Mouse (Mus musculus): ENCODE results near the gene Phykpl. TPM values are rescaled to one million over a fixed set of nuclear protein-coding genes. Genes with fewer than 3 reads are reported as not detected.
"Not testable (repeated sequence)": the region's sequence is repeated elsewhere in the genome, so short reads cannot be mapped to it uniquely, and the experiment has no call there.

Phykpl gene
- polyA plus RNA-seq, 1 experiment: 8.1 TPM

DNA sequence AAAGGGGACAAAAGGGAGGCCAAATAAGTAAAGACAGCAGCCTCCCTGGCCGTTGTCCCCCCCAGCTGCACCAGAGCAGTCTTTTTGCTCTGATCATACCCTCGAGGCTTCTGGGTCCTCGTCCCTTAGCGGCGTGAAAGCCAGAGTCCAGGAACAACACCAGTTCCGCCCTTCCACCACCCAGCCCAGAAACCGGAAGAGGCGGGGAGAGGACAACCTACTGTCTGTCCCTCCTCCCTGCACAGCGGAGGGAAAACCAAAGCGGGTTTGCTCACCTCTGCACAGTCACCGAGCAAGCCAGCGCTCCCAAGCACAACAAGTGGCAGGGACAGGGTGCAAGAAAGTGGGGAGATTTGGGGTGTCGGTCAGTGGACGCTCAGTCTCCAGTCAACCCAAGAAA lies 31.0 kb downstream of the Phykpl start:
- H3K27ac ChIP-seq (ENCODE audit: insufficient read depth, low read length): peak overlapping the region; percentile 75
- no peaks in the 10 kb centered on the region for H3K36me3 ChIP-seq (ENCODE audit: control insufficient read depth, insufficient read depth, low read length, poor library complexity, severe bottlenecking)
- TF ChIP-seq POLR2A (IDR thresholded peaks at IDR 0.05; ENCODE audit: insufficient read depth, low read length) (peak; percentile 84), EP300 (IDR thresholded peaks at IDR 0.05; ENCODE audit: insufficient read depth, low read depth, low read length) (0 out of 2 replicates have a peak, but pooled peaks have one; percentile 34), CTCF (IDR thresholded peaks at IDR 0.05; ENCODE audit: low read depth, low read length) (no peak)
- H3K27me3 ChIP-seq (ENCODE audit: control insufficient read depth, insufficient read depth, low read length, poor library complexity, severe bottlenecking): no peaks in the 10 kb centered on the region
- peak overlapping the region; percentile 48 for H3K9ac ChIP-seq (ENCODE audit: low read depth, poor library complexity, severe bottlenecking)
- H3K4me3 ChIP-seq (ENCODE audit: low read depth, low read length): peak overlapping the region; percentile 50
- no peaks in the 10 kb centered on the region for H3K9me3 ChIP-seq (replicated peaks; ENCODE audit: control insufficient read depth, insufficient read depth, low read length, poor library complexity, severe bottlenecking)
- H3K4me1 ChIP-seq (ENCODE audit: control insufficient read depth, insufficient read depth, low read length): no peaks in the 10 kb centered on the region

DNA sequence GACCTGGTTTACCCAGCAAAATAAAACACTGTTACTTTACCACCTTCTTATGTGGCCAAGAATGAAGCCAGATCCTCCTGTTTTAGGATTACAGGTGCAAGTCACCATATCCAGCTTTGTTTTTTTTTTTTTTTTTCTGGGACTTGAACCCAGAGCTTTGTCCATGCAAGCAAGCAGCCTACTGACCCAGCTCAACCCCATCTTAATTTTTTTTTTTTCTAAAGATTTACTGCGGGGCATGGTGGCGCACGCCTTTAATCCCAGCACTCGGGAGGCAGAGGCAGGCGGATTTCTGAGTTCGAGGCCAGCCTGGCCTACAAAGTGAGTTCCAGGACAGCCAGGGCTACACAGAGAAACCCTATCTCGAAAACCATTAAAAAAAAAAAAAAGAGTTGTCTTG lies 31.6 kb downstream of the Phykpl start:
- not testable (repeated sequence) for H3K4me1 ChIP-seq (ENCODE audit: control insufficient read depth, insufficient read depth, low read length); H3K27me3 ChIP-seq (ENCODE audit: control insufficient read depth, insufficient read depth, low read length, poor library complexity, severe bottlenecking); H3K9me3 ChIP-seq (replicated peaks; ENCODE audit: control insufficient read depth, insufficient read depth, low read length, poor library complexity, severe bottlenecking); H3K4me3 ChIP-seq (ENCODE audit: low read depth, low read length); H3K36me3 ChIP-seq (ENCODE audit: control insufficient read depth, insufficient read depth, low read length, poor library complexity, severe bottlenecking)
- Histone ChIP-seq H3K27ac (ENCODE audit: insufficient read depth, low read length) (peak overlapping the region; percentile 39), H3K9ac (ENCODE audit: low read depth, poor library complexity, severe bottlenecking) (peak overlapping the region; percentile 48)

DNA sequence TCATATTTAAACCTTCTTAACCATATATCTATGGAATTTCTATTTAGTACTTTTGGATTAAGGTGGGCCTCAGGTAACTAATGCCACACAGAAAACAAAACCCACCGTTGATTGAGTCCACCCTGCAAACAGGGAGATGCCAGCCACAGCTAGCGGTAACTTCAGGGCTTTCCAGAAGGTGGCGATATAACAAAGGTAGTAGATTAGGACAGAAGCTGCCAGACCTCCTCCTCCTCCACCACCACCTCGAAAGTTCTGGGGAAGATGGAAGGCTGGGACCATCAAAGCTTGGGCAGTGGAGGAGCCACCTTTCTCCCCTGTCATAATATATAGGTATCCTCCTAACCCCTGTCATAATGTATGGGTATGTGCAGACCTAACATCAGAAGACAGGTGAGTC lies 33.1 kb downstream of the Phykpl start:
- no peak overlapping the region for H3K4me3 ChIP-seq (ENCODE audit: low read depth, low read length)
- no peak overlapping the region for H3K27ac ChIP-seq (ENCODE audit: insufficient read depth, low read length)
- peaks cover 14% of the 10 kb centered on the region for H3K36me3 ChIP-seq (ENCODE audit: control insufficient read depth, insufficient read depth, low read length, poor library complexity, severe bottlenecking)
- TF ChIP-seq CTCF (IDR thresholded peaks at IDR 0.05; ENCODE audit: low read depth, low read length) (peak; percentile 74), POLR2A (IDR thresholded peaks at IDR 0.05; ENCODE audit: insufficient read depth, low read length) (no peak)
- no peaks in the 10 kb centered on the region for H3K4me1 ChIP-seq (ENCODE audit: control insufficient read depth, insufficient read depth, low read length)
- no peaks in the 10 kb centered on the region for H3K9me3 ChIP-seq (replicated peaks; ENCODE audit: control insufficient read depth, insufficient read depth, low read length, poor library complexity, severe bottlenecking)
- no peak overlapping the region for H3K9ac ChIP-seq (ENCODE audit: low read depth, poor library complexity, severe bottlenecking)
- no peaks in the 10 kb centered on the region for H3K27me3 ChIP-seq (ENCODE audit: control insufficient read depth, insufficient read depth, low read length, poor library complexity, severe bottlenecking)

DNA sequence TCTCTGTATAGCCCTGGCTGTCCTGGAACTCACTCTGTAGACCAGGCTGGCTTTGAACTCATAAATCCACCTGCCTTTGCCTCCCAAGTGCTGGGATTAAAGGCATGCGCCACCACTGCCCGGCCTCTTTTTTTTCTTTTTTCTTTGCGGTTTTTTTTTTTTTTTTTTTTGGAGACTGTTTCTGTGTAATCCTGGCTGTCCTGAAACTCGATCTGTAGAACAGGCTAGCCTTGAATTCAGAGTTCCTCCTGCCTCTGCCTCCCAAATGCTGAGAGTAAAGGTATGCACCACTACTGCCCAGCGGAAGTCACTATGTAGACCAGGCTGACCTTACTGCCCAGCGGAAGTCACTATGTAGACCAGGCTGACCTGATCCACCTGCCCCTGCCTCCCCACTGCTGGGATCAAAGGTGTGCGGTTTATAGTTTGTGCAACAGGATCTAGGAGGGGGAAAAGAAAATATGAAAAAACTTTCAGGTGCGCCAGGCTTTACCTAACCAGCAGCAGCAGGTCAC lies 34.4 kb downstream of the Phykpl start:
- no peaks in the 10 kb centered on the region for H3K9me3 ChIP-seq (replicated peaks; ENCODE audit: control insufficient read depth, insufficient read depth, low read length, poor library complexity, severe bottlenecking)
- H3K36me3 ChIP-seq (ENCODE audit: control insufficient read depth, insufficient read depth, low read length, poor library complexity, severe bottlenecking): peaks cover 26% of the 10 kb centered on the region
- peak overlapping the region; percentile 75 for H3K27ac ChIP-seq (ENCODE audit: insufficient read depth, low read length)
- no peaks in the 10 kb centered on the region for H3K27me3 ChIP-seq (ENCODE audit: control insufficient read depth, insufficient read depth, low read length, poor library complexity, severe bottlenecking)
- TF ChIP-seq POLR2A (IDR thresholded peaks at IDR 0.05; ENCODE audit: insufficient read depth, low read length) (no peak), EP300 (IDR thresholded peaks at IDR 0.05; ENCODE audit: insufficient read depth, low read depth, low read length) (no peak), CTCF (IDR thresholded peaks at IDR 0.05; ENCODE audit: low read depth, low read length) (no peak)
- peak overlapping the region; percentile 68 for H3K9ac ChIP-seq (ENCODE audit: low read depth, poor library complexity, severe bottlenecking)
- no peaks in the 10 kb centered on the region for H3K4me1 ChIP-seq (ENCODE audit: control insufficient read depth, insufficient read depth, low read length)
- H3K4me3 ChIP-seq (ENCODE audit: low read depth, low read length): peak overlapping the region; percentile 83

DNA sequence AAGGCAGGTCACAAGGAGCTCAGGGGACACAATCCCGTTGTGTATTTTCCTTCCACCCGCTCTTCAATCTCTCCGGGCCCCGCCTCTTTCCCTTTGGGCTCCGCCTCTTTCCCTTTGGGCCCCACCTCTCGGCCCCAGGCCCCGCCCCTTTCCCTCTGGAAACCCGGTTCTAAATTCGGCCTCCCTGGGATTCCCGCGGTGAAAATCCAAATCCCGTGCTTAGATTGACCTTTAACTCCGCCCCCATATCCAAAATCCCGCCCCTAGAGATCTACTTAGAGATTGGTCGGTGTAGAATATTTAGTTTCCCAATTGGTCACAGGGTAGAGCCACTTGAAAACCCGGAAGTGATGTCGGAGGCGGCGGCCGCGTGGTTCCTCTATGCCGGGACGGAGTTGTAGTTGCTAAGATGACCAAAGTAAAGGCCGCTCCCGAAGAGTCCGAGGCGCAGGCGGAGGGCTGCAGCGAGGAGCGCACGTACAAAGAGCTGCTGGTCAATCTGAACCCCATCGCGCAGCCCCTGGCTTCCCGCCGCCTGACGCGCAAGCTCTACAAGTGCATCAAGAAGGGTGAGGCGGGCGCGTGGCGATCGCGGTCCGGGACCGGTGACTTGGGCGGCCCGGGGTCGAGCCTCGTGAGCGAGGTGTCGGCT lies 35.0 kb downstream of the Phykpl start, which contains the start of gene Nhp2:
Nhp2 (plus strand) TSS at position 327 of the 652 bp plus-strand sequence.
- peak within 1 kb of the TSS; percentile 75 for H3K27ac ChIP-seq (ENCODE audit: insufficient read depth, low read length)
- no peaks in the 10 kb centered on the region for H3K9me3 ChIP-seq (replicated peaks; ENCODE audit: control insufficient read depth, insufficient read depth, low read length, poor library complexity, severe bottlenecking)
- H3K36me3 ChIP-seq (ENCODE audit: control insufficient read depth, insufficient read depth, low read length, poor library complexity, severe bottlenecking): peaks cover 32% of the 10 kb centered on the region
- H3K4me3 ChIP-seq (ENCODE audit: low read depth, low read length): peak within 1 kb of the TSS; percentile 92
- peak within 1 kb of the TSS; percentile 96 for H3K9ac ChIP-seq (ENCODE audit: low read depth, poor library complexity, severe bottlenecking)
- no peaks in the 10 kb centered on the region for H3K27me3 ChIP-seq (ENCODE audit: control insufficient read depth, insufficient read depth, low read length, poor library complexity, severe bottlenecking)
- TF ChIP-seq CTCF (IDR thresholded peaks at IDR 0.05; ENCODE audit: low read depth, low read length): no peak
- TF ChIP-seq EP300 (IDR thresholded peaks at IDR 0.05; ENCODE audit: insufficient read depth, low read depth, low read length): no peak
- peak; percentile 91 for TF ChIP-seq POLR2A (IDR thresholded peaks at IDR 0.05; ENCODE audit: insufficient read depth, low read length)
- H3K4me1 ChIP-seq (ENCODE audit: control insufficient read depth, insufficient read depth, low read length): no peaks in the 10 kb centered on the region

DNA sequence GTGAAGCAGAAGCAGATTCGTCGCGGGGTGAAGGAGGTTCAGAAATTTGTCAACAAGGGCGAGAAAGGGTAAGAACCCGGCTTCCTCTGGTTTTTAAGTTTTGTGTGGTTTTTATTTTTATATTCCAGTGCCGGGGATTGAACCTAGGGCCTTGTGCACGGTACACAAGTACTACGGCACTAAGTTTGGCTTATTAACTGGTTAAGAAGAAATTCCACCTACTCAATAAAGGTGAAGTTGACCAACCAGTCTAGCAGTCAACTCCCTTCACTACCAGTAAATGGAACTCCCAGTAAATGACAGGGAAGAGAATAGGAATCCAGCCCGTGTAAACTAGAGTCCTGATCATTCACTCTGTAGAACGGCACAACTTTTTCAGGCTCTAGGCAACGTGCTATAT lies 35.5 kb downstream of the Phykpl start:
- TF ChIP-seq POLR2A (IDR thresholded peaks at IDR 0.05; ENCODE audit: insufficient read depth, low read length) (no peak), EP300 (IDR thresholded peaks at IDR 0.05; ENCODE audit: insufficient read depth, low read depth, low read length) (no peak), CTCF (IDR thresholded peaks at IDR 0.05; ENCODE audit: low read depth, low read length) (no peak)
- peak overlapping the region; percentile 28; the same call in 1 of the 2 replicates for H3K27ac ChIP-seq (ENCODE audit: insufficient read depth, low read length)
- H3K4me3 ChIP-seq (ENCODE audit: low read depth, low read length): peak overlapping the region; percentile 92
- H3K9ac ChIP-seq (ENCODE audit: low read depth, poor library complexity, severe bottlenecking): peak overlapping the region; percentile 96
- no peaks in the 10 kb centered on the region for H3K4me1 ChIP-seq (ENCODE audit: control insufficient read depth, insufficient read depth, low read length)
- H3K9me3 ChIP-seq (replicated peaks; ENCODE audit: control insufficient read depth, insufficient read depth, low read length, poor library complexity, severe bottlenecking): no peaks in the 10 kb centered on the region
- peaks cover 37% of the 10 kb centered on the region for H3K36me3 ChIP-seq (ENCODE audit: control insufficient read depth, insufficient read depth, low read length, poor library complexity, severe bottlenecking)
- no peaks in the 10 kb centered on the region for H3K27me3 ChIP-seq (ENCODE audit: control insufficient read depth, insufficient read depth, low read length, poor library complexity, severe bottlenecking)
